Comparison of ENCODE assay signal across 37 mouse cellular contexts in genomic region chr2:129254076-129254475, GRCm38 (mm10). TPM values are rescaled to one million over a fixed set of nuclear protein-coding genes. Genes with fewer than 3 reads are reported as not detected.
"Had no signal": no experiment of that assay in that cellular context is flagged by ENCODE, and none has a peak within 500 bp of the region (broad histone marks: within the 10 kb centered on the region; RNA-seq: fewer than 3 reads in every experiment).

No protein-coding gene starts in this region.

- H3K4me2 ChIP-seq: limb, embryonic 12.5 days; limb, embryonic 13.5 days; limb, embryonic 15.5 days; liver, embryonic 11.5 days; liver, embryonic 12.5 days; liver, embryonic 13.5 days; liver, embryonic 15.5 days; lung, embryonic 14.5 days; lung, embryonic 15.5 days; midbrain, embryonic 11.5 days; midbrain, embryonic 12.5 days; midbrain, embryonic 13.5 days; midbrain, embryonic 15.5 days; neural tube, embryonic 12.5 days; neural tube, embryonic 13.5 days had no signal

- H3K27ac ChIP-seq: limb, embryonic 10.5 days; limb, embryonic 12.5 days; limb, embryonic 13.5 days; limb, embryonic 15.5 days; liver, embryonic 14.5 days; liver, embryonic 15.5 days; lung, embryonic 15.5 days; macrophage; midbrain, embryonic 10.5 days; midbrain, embryonic 12.5 days; midbrain, embryonic 13.5 days; midbrain, embryonic 15.5 days; neural tube, embryonic 12.5 days; neural tube, embryonic 13.5 days had no signal

- H3K4me3 ChIP-seq: limb, embryonic 10.5 days; limb, embryonic 12.5 days; limb, embryonic 13.5 days; limb, embryonic 15.5 days; liver, embryonic 12.5 days; liver, embryonic 13.5 days; liver, embryonic 15.5 days; lung, embryonic 15.5 days; megakaryocyte, embryonic 14.5 days; midbrain, embryonic 10.5 days; midbrain, embryonic 12.5 days; midbrain, embryonic 13.5 days; midbrain, embryonic 15.5 days; myocyte; neural tube, embryonic 12.5 days; neural tube, embryonic 13.5 days had no signal

- DNase-seq: left cerebral cortex, postnatal 4 days; liver; liver, embryonic 13.5 days; liver, postnatal 0 days; lung, adult 18-20 months; lung, adult 2 months; lung, embryonic 14.5 days; lung, postnatal 10 days; lung, postnatal 14 days; lung, postnatal 36 days; midbrain, embryonic 14.5 days had no signal

- H3K27me3 ChIP-seq: limb, embryonic 12.5 days; limb, embryonic 13.5 days; limb, embryonic 15.5 days; liver, embryonic 12.5 days; liver, embryonic 13.5 days; liver, embryonic 15.5 days; lung, embryonic 15.5 days; midbrain, embryonic 12.5 days; midbrain, embryonic 13.5 days; midbrain, embryonic 15.5 days; neural tube, embryonic 12.5 days; neural tube, embryonic 13.5 days had no signal

- ATAC-seq: liver, embryonic 12.5 days; liver, postnatal 0 days; lung, postnatal 0 days; midbrain, embryonic 13.5 days; midbrain, embryonic 15.5 days; midbrain, embryonic 16.5 days had no signal

- H3K9ac ChIP-seq: limb, embryonic 12.5 days; limb, embryonic 13.5 days; limb, embryonic 15.5 days; liver, embryonic 12.5 days; liver, embryonic 14.5 days; liver, embryonic 15.5 days; liver, postnatal 0 days; lung, embryonic 14.5 days; lung, embryonic 15.5 days; midbrain, embryonic 12.5 days; midbrain, embryonic 13.5 days; midbrain, embryonic 15.5 days; neural tube, embryonic 12.5 days; neural tube, embryonic 13.5 days had no signal

- H3K4me1 ChIP-seq: limb, embryonic 12.5 days; limb, embryonic 13.5 days; lung, embryonic 15.5 days; midbrain, embryonic 12.5 days; neural tube, embryonic 12.5 days had no signal

- H3K36me3 ChIP-seq: limb, embryonic 10.5 days; limb, embryonic 12.5 days; limb, embryonic 13.5 days; limb, embryonic 15.5 days; liver, embryonic 12.5 days; liver, embryonic 13.5 days; liver, embryonic 15.5 days; lung, embryonic 15.5 days; midbrain, embryonic 10.5 days; midbrain, embryonic 12.5 days; midbrain, embryonic 13.5 days; midbrain, embryonic 15.5 days; neural tube, embryonic 12.5 days; neural tube, embryonic 13.5 days had no signal

- H3K9me3 ChIP-seq: limb, embryonic 10.5 days; limb, embryonic 12.5 days; limb, embryonic 13.5 days; limb, embryonic 15.5 days; liver, embryonic 12.5 days; liver, embryonic 13.5 days; liver, embryonic 15.5 days; lung, embryonic 15.5 days; megakaryocyte, embryonic 14.5 days; midbrain, embryonic 10.5 days; midbrain, embryonic 12.5 days; midbrain, embryonic 13.5 days; midbrain, embryonic 15.5 days; neural tube, embryonic 12.5 days; neural tube, embryonic 13.5 days had no signal

RNA-seq across cellular contexts. Expression of gene Il1a, which starts 55.7 kb away (rescaled TPM):
- total RNA-seq: megakaryocyte progenitor cell, adult 5-6 weeks; megakaryocyte-erythroid progenitor cell, adult 5-6 weeks had no signal
- polyA plus RNA-seq: limb, embryonic 10.5 days; limb, embryonic 11.5 days; limb, embryonic 12.5 days; lung, embryonic 14.5 days; lung, embryonic 16.5 days; midbrain, embryonic 11.5 days; midbrain, embryonic 12.5 days; myocyte; neural tube, embryonic 11.5 days had no signal
